Mouse (Mus musculus): ENCODE results near the gene Mcrip1. TPM values are rescaled to one million over a fixed set of nuclear protein-coding genes. Genes with fewer than 3 reads are reported as not detected.
A peak's percentile ranks its signal among the peaks of the same experiment; 100 is the strongest.

The Mcrip1 gene
- polyA plus RNA-seq, 1 experiment from 2014 or later, result 252 TPM

DNA sequence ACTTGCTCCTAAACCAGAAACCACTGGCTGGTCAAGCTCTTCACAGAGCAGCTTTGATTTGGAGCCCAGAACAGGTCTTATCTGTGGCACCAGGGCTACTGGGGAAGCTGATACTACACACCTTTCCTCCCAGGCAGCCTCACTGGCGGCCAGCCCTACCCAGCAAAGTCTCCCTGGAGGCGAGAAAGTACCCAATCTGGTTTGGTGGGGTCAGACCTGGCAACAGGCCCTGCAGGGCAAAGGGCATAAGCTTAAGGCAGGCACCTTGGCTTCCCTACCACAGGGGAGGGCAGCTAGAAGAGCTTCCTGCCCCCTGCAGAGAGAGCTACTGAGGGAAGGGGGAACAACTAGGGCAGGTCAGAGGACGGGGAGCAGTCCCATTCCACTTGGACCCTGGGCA, 49.2 kb downstream of the Mcrip1 start:
- H3K9me3 ChIP-seq (ENCODE audit: control insufficient read depth, low read length), result no peaks in the 10 kb centered on the region
- no peak overlapping the region for H3K4me3 ChIP-seq (ENCODE audit: low read depth, low read length)
- H3K36me3 ChIP-seq (ENCODE audit: control insufficient read depth, insufficient read depth, low read length), result peaks cover 18% of the 10 kb centered on the region; the same call in 1 of the 2 replicates
- ATAC-seq (ENCODE audit: insufficient number of reproducible peaks, low FRiP score, low TSS enrichment, low read depth) (no peak), DNase-seq (ENCODE audit: low spot score) (no peak)
- 24% methylated on average over 3 of the region's 3 CpGs for WGBS
- H3K4me2 ChIP-seq (ENCODE audit: low read depth, severe bottlenecking), result no peak overlapping the region
- H3K9ac ChIP-seq (ENCODE audit: low read length), result no peak overlapping the region
- H3K27me3 ChIP-seq (ENCODE audit: control insufficient read depth, insufficient read depth, low read length), result no peaks in the 10 kb centered on the region
- H3K4me1 ChIP-seq (ENCODE audit: control insufficient read depth, insufficient read depth, low read length), result no peaks in the 10 kb centered on the region
- H3K27ac ChIP-seq (replicated peaks; ENCODE audit: low read depth, low read length), result no peak overlapping the region

DNA sequence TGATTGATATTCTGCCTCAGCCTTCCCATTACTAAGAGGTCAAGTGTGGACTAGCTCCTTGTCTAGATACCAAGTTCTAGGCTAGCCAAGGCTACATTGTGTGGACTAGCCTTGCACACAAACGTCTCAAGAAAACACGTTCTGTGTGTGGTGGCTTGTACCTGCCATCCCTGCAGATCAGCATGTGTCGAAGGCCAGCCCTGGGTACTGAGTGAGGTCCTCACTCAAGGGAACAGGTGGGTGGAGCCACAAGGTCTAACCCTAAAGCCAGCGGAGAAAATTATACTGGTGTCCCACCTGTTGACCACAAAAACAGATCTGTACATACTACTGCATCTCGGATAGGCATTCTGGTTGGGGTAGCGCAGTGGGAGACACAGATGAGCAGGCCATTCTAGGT, 49.6 kb downstream of the Mcrip1 start:
- no peaks in the 10 kb centered on the region for H3K4me1 ChIP-seq (ENCODE audit: control insufficient read depth, insufficient read depth, low read length)
- no peak overlapping the region for H3K27ac ChIP-seq (replicated peaks; ENCODE audit: low read depth, low read length)
- WGBS, result 85% methylated on average over 6 of the region's 6 CpGs
- no peaks in the 10 kb centered on the region for H3K9me3 ChIP-seq (ENCODE audit: control insufficient read depth, low read length)
- H3K9ac ChIP-seq (ENCODE audit: low read length), result no peak overlapping the region
- H3K4me2 ChIP-seq (ENCODE audit: low read depth, severe bottlenecking), result no peak overlapping the region
- ATAC-seq (ENCODE audit: insufficient number of reproducible peaks, low FRiP score, low TSS enrichment, low read depth) (no peak), DNase-seq (ENCODE audit: low spot score) (no peak)
- H3K27me3 ChIP-seq (ENCODE audit: control insufficient read depth, insufficient read depth, low read length), result no peaks in the 10 kb centered on the region
- no peak overlapping the region for H3K4me3 ChIP-seq (ENCODE audit: low read depth, low read length)
- peaks cover 20% of the 10 kb centered on the region; the same call in 1 of the 2 replicates for H3K36me3 ChIP-seq (ENCODE audit: control insufficient read depth, insufficient read depth, low read length)

DNA sequence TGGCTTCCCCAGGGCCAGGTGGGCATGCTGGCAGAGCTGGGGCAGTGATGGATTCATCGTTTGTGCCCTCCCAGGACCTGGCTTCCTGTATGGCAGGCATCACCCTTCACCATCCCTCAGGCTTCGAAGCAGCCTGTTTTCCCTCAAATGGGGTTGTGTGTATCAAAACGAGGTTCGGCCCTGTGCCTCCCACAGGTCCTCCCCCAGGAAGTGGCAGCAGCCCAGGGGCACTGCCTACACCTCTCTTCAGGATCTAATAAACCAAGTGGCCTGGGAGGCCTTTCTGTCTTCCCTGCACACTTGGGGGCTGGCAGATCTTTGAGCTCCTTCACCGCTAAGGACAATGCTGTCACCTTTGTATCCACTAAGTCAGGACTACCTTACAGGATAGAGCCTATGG, 50.6 kb downstream of the Mcrip1 start:
- Histone ChIP-seq H3K27ac (replicated peaks; ENCODE audit: low read depth, low read length) (no peak overlapping the region), H3K9me3 (ENCODE audit: control insufficient read depth, low read length) (no peaks in the 10 kb centered on the region)

DNA sequence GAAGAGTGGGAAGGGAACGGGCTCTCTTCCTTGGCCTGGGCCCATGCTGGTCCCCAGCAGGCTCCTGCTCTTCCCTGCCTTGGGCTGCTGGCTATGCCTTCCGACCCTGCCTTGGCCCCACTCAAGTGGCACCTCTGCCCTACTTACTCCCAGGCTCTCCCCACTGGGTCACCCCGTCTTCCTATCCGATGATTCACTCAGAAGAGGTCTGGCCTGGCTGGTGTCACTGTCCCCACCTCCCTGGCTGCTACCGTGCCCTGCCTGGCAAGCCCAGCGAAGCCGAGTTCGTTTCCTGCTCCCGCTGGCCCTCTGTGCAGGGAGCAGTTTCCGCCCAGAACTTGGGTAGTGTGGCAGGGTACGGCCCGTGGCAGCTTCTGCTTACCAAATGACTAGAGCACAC, 51.3 kb downstream of the Mcrip1 start:
- H3K4me1 ChIP-seq (ENCODE audit: control insufficient read depth, insufficient read depth, low read length), result peaks cover 2% of the 10 kb centered on the region
- no peak overlapping the region for H3K4me2 ChIP-seq (ENCODE audit: low read depth, severe bottlenecking)
- no peak for DNase-seq (ENCODE audit: low spot score)
- H3K36me3 ChIP-seq (ENCODE audit: control insufficient read depth, insufficient read depth, low read length), result peaks cover 23% of the 10 kb centered on the region; the same call in 1 of the 2 replicates
- no peak overlapping the region for H3K27ac ChIP-seq (replicated peaks; ENCODE audit: low read depth, low read length)
- 95% methylated on average over 12 of the region's 12 CpGs for WGBS
- H3K27me3 ChIP-seq (ENCODE audit: control insufficient read depth, insufficient read depth, low read length), result no peaks in the 10 kb centered on the region
- no peak overlapping the region for H3K4me3 ChIP-seq (ENCODE audit: low read depth, low read length)
- ATAC-seq (ENCODE audit: insufficient number of reproducible peaks, low FRiP score, low TSS enrichment, low read depth), result no peak
- no peak overlapping the region for H3K9ac ChIP-seq (ENCODE audit: low read length)
- no peaks in the 10 kb centered on the region for H3K9me3 ChIP-seq (ENCODE audit: control insufficient read depth, low read length)

More for the DNA sequence above, 50.6 kb downstream of the Mcrip1 start:
- no peak for ATAC-seq (ENCODE audit: insufficient number of reproducible peaks, low FRiP score, low TSS enrichment, low read depth)
- no peak for DNase-seq (ENCODE audit: low spot score)
- no peak overlapping the region for H3K4me2 ChIP-seq (ENCODE audit: low read depth, severe bottlenecking)
- 86% methylated on average over 5 of the region's 5 CpGs for WGBS
- H3K4me1 ChIP-seq (ENCODE audit: control insufficient read depth, insufficient read depth, low read length), result no peaks in the 10 kb centered on the region
- H3K27me3 ChIP-seq (ENCODE audit: control insufficient read depth, insufficient read depth, low read length), result no peaks in the 10 kb centered on the region
- H3K4me3 ChIP-seq (ENCODE audit: low read depth, low read length), result no peak overlapping the region
- H3K36me3 ChIP-seq (ENCODE audit: control insufficient read depth, insufficient read depth, low read length), result peaks cover 23% of the 10 kb centered on the region; the same call in 1 of the 2 replicates
- H3K9ac ChIP-seq (ENCODE audit: low read length), result no peak overlapping the region

DNA sequence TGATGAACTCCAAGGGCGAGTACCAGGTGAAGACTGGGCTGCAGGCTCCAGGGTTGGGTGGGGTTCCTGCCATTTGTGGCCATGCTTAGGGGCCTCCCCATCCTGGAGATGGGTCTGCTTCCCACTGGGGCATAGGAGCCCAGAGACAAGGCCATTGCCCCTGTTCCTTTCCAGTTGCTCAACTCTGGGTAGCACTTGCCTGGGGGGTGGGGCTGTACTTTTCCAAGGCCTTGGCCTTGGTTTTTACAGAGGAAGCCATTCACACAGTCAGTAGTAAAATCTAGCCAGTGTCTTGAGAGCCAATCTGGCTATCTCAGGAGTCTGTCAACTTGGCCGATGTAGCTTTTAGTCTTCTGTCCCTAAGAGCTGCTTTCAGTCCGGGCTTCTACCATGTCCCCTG, 52.1 kb downstream of the Mcrip1 start:
- ATAC-seq (ENCODE audit: insufficient number of reproducible peaks, low FRiP score, low TSS enrichment, low read depth), result no peak
- peaks cover 7% of the 10 kb centered on the region for H3K4me1 ChIP-seq (ENCODE audit: control insufficient read depth, insufficient read depth, low read length)
- no peak overlapping the region for H3K4me2 ChIP-seq (ENCODE audit: low read depth, severe bottlenecking)
- H3K27ac ChIP-seq (replicated peaks; ENCODE audit: low read depth, low read length), result no peak overlapping the region
- no peak for DNase-seq (ENCODE audit: low spot score)
- H3K36me3 ChIP-seq (ENCODE audit: control insufficient read depth, insufficient read depth, low read length), result peaks cover 23% of the 10 kb centered on the region; the same call in 1 of the 2 replicates
- no peaks in the 10 kb centered on the region for H3K9me3 ChIP-seq (ENCODE audit: control insufficient read depth, low read length)
- no peak overlapping the region for H3K9ac ChIP-seq (ENCODE audit: low read length)
- 93% methylated on average over 3 of the region's 3 CpGs for WGBS
- no peak overlapping the region for H3K4me3 ChIP-seq (ENCODE audit: low read depth, low read length)
- H3K27me3 ChIP-seq (ENCODE audit: control insufficient read depth, insufficient read depth, low read length), result no peaks in the 10 kb centered on the region

DNA sequence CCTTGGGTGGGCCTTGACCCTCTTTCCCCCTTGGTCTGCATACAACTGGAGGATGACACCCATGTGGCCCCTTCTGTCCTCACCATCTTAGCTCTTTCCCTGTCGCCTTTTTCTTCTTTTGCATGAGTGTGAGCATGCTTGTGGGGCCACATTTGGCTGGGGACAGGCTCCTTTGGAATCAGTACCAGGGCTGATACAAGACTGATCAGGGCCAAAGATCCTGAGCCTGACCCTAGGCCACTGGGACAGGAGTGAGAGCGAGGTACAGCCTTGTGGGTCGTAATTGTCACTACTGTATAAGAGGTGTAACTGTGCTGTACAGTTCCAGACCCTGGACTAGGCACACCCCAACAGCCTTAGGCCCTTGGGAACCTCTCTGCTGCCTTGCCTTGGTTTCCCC, 55.6 kb downstream of the Mcrip1 start:
- no peak overlapping the region for H3K27ac ChIP-seq (replicated peaks; ENCODE audit: low read depth, low read length)
- H3K27me3 ChIP-seq (ENCODE audit: control insufficient read depth, insufficient read depth, low read length), result no peaks in the 10 kb centered on the region
- ATAC-seq (ENCODE audit: insufficient number of reproducible peaks, low FRiP score, low TSS enrichment, low read depth) (no peak), DNase-seq (ENCODE audit: low spot score) (no peak)
- no peak overlapping the region for H3K4me2 ChIP-seq (ENCODE audit: low read depth, severe bottlenecking)
- no peaks in the 10 kb centered on the region for H3K9me3 ChIP-seq (ENCODE audit: control insufficient read depth, low read length)
- H3K4me3 ChIP-seq (ENCODE audit: low read depth, low read length), result no peak overlapping the region
- peaks cover 20% of the 10 kb centered on the region for H3K4me1 ChIP-seq (ENCODE audit: control insufficient read depth, insufficient read depth, low read length)
- WGBS, result 85% methylated on average over 3 of the region's 3 CpGs
- no peak overlapping the region for H3K9ac ChIP-seq (ENCODE audit: low read length)
- H3K36me3 ChIP-seq (ENCODE audit: control insufficient read depth, insufficient read depth, low read length), result peaks cover 27% of the 10 kb centered on the region; the same call in 1 of the 2 replicates

DNA sequence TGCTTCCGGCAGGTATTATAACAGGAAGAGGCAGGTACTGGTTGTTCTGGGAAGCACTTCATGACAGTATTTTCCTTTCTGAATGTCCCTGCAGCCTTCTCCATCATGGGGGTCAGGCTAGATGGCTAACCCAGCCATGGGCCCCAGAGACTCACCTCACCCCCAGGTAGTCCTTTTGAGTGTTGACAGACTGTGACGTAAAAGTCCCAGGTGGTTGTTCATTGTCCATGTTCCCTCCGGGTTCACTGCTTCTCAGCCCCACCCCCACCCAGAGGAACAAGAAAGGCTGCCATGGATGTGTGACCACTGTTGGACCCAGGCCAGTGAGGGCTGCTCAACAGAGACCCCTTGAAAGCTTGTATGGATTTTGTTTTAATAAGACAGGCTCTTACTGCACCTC, 56.2 kb downstream of the Mcrip1 start:
- peaks cover 20% of the 10 kb centered on the region for H3K4me1 ChIP-seq (ENCODE audit: control insufficient read depth, insufficient read depth, low read length)
- H3K9ac ChIP-seq (ENCODE audit: low read length), result peak overlapping the region; percentile 81; the same call in 1 of the 2 replicates
- peaks cover 25% of the 10 kb centered on the region; the same call in 1 of the 2 replicates for H3K36me3 ChIP-seq (ENCODE audit: control insufficient read depth, insufficient read depth, low read length)
- peak overlapping the region; percentile 92 for H3K4me2 ChIP-seq (ENCODE audit: low read depth, severe bottlenecking)
- DNase-seq (ENCODE audit: low spot score) (no peak), ATAC-seq (ENCODE audit: insufficient number of reproducible peaks, low FRiP score, low TSS enrichment, low read depth) (no peak)
- H3K4me3 ChIP-seq (ENCODE audit: low read depth, low read length), result peak overlapping the region; percentile 96; the same call in 1 of the 2 replicates
- 64% methylated on average over 3 of the region's 3 CpGs for whole genome bisulfite sequencing
- no peaks in the 10 kb centered on the region for H3K9me3 ChIP-seq (ENCODE audit: control insufficient read depth, low read length)
- no peaks in the 10 kb centered on the region for H3K27me3 ChIP-seq (ENCODE audit: control insufficient read depth, insufficient read depth, low read length)
- no peak overlapping the region for H3K27ac ChIP-seq (replicated peaks; ENCODE audit: low read depth, low read length)

Other genes starting within 250 kb of the Mcrip1 start
- gene Actg1, start 201.2 kb downstream of the Mcrip1 start, polyA plus RNA-seq (2014; fragmentation: Nextera tagmentation; extraction: Ambion mirVana), result 2,996 and 3,123 TPM in 2 replicates
- 0.21 and 0.47 TPM in 2 replicates for gene Fscn2, start 188.2 kb downstream of the Mcrip1 start, polyA plus RNA-seq (2014; fragmentation: Nextera tagmentation; extraction: Ambion mirVana)
- 30.4 and 33.1 TPM in 2 replicates for gene Faap100, start 171.0 kb downstream of the Mcrip1 start, polyA plus RNA-seq (2014; fragmentation: Nextera tagmentation; extraction: Ambion mirVana)
- 47.1 and 51.1 TPM in 2 replicates for gene Nploc4, start 112.0 kb downstream of the Mcrip1 start, polyA plus RNA-seq (2014; fragmentation: Nextera tagmentation; extraction: Ambion mirVana)
- gene Tspan10, start 107.1 kb downstream of the Mcrip1 start, polyA plus RNA-seq (2014; fragmentation: Nextera tagmentation; extraction: Ambion mirVana), result not detected in 2 replicates
- gene Pde6g, start 96.2 kb downstream of the Mcrip1 start, polyA plus RNA-seq (2014; fragmentation: Nextera tagmentation; extraction: Ambion mirVana), result 0.19 TPM in 1 of 2 replicates, not detected in the other
- 11.5 and 11.9 TPM in 2 replicates for gene Oxld1, start 91.7 kb downstream of the Mcrip1 start, polyA plus RNA-seq (2014; fragmentation: Nextera tagmentation; extraction: Ambion mirVana)
- 32.6 and 36.4 TPM in 2 replicates for gene Ccdc137, start 91.6 kb downstream of the Mcrip1 start, polyA plus RNA-seq (2014; fragmentation: Nextera tagmentation; extraction: Ambion mirVana)
- 56.6 and 58.3 TPM in 2 replicates for gene Arl16, start 82.1 kb downstream of the Mcrip1 start, polyA plus RNA-seq (2014; fragmentation: Nextera tagmentation; extraction: Ambion mirVana)
- gene Mrpl12, start 65.1 kb downstream of the Mcrip1 start, polyA plus RNA-seq (2014; fragmentation: Nextera tagmentation; extraction: Ambion mirVana), result 166 and 177 TPM in 2 replicates
- 57.8 and 58.5 TPM in 2 replicates for gene Slc25a10, start 57.9 kb downstream of the Mcrip1 start, polyA plus RNA-seq (2014; fragmentation: Nextera tagmentation; extraction: Ambion mirVana)
- 0.71 and 1.8 TPM in 2 replicates for gene Gcgr, start 19.0 kb downstream of the Mcrip1 start, polyA plus RNA-seq (2014; fragmentation: Nextera tagmentation; extraction: Ambion mirVana)
- gene Ppp1r27, start 1.4 kb upstream of the Mcrip1 start, polyA plus RNA-seq (2014; fragmentation: Nextera tagmentation; extraction: Ambion mirVana), result 0.47 and 0.85 TPM in 2 replicates
- gene P4hb, start 23.5 kb upstream of the Mcrip1 start, polyA plus RNA-seq (2014; fragmentation: Nextera tagmentation; extraction: Ambion mirVana), result 640 and 656 TPM in 2 replicates
- 593 and 597 TPM in 2 replicates for gene Arhgdia, start 31.9 kb upstream of the Mcrip1 start, polyA plus RNA-seq (2014; fragmentation: Nextera tagmentation; extraction: Ambion mirVana)
- 810 and 850 TPM in 2 replicates for gene Alyref, start 48.6 kb upstream of the Mcrip1 start, polyA plus RNA-seq (2014; fragmentation: Nextera tagmentation; extraction: Ambion mirVana)
- gene Anapc11, start 48.7 kb upstream of the Mcrip1 start, polyA plus RNA-seq (2014; fragmentation: Nextera tagmentation; extraction: Ambion mirVana), result 214 and 223 TPM in 2 replicates
- gene Npb, start 58.8 kb upstream of the Mcrip1 start, polyA plus RNA-seq (2014; fragmentation: Nextera tagmentation; extraction: Ambion mirVana), result 1.4 TPM in 1 of 2 replicates, not detected in the other
- 105 and 111 TPM in 2 replicates for gene Pcyt2, start 68.2 kb upstream of the Mcrip1 start, polyA plus RNA-seq (2014; fragmentation: Nextera tagmentation; extraction: Ambion mirVana)
- gene Sirt7, start 75.5 kb upstream of the Mcrip1 start, polyA plus RNA-seq (2014; fragmentation: Nextera tagmentation; extraction: Ambion mirVana), result 24.6 TPM in 2 replicates
- 22.6 and 24.2 TPM in 2 replicates for gene Mafg, start 83.9 kb upstream of the Mcrip1 start, polyA plus RNA-seq (2014; fragmentation: Nextera tagmentation; extraction: Ambion mirVana)
- gene Pycr1, start 94.0 kb upstream of the Mcrip1 start, polyA plus RNA-seq (2014; fragmentation: Nextera tagmentation; extraction: Ambion mirVana), result 33.3 and 34.2 TPM in 2 replicates
- not detected in 2 replicates for gene Myadml2, start 98.4 kb upstream of the Mcrip1 start, polyA plus RNA-seq (2014; fragmentation: Nextera tagmentation; extraction: Ambion mirVana)
- 6.6 and 7.5 TPM in 2 replicates for gene Notum, start 111.4 kb upstream of the Mcrip1 start, polyA plus RNA-seq (2014; fragmentation: Nextera tagmentation; extraction: Ambion mirVana)
- gene Aspscr1, start 123.2 kb upstream of the Mcrip1 start, polyA plus RNA-seq (2014; fragmentation: Nextera tagmentation; extraction: Ambion mirVana), result 122 and 128 TPM in 2 replicates
- gene Cenpx, start 164.0 kb upstream of the Mcrip1 start, polyA plus RNA-seq (2014; fragmentation: Nextera tagmentation; extraction: Ambion mirVana), result 126 and 127 TPM in 2 replicates
- gene Lrrc45, start 164.2 kb upstream of the Mcrip1 start, polyA plus RNA-seq (2014; fragmentation: Nextera tagmentation; extraction: Ambion mirVana), result 44.3 and 47.8 TPM in 2 replicates
- 7.4 and 12.8 TPM in 2 replicates for gene Rac3, start 171.7 kb upstream of the Mcrip1 start, polyA plus RNA-seq (2014; fragmentation: Nextera tagmentation; extraction: Ambion mirVana)
- 12.4 and 16.5 TPM in 2 replicates for gene Dcxr, start 177.6 kb upstream of the Mcrip1 start, polyA plus RNA-seq (2014; fragmentation: Nextera tagmentation; extraction: Ambion mirVana)
- 6.7 and 7.4 TPM in 2 replicates for gene Cbr2, start 182.4 kb upstream of the Mcrip1 start, polyA plus RNA-seq (2014; fragmentation: Nextera tagmentation; extraction: Ambion mirVana)
- 11.2 and 13.4 TPM in 2 replicates for gene Hmga1b, start 213.1 kb upstream of the Mcrip1 start, polyA plus RNA-seq (2014; fragmentation: Nextera tagmentation; extraction: Ambion mirVana)
- gene Rfng, start 234.5 kb upstream of the Mcrip1 start, polyA plus RNA-seq (2014; fragmentation: Nextera tagmentation; extraction: Ambion mirVana), result 23.7 and 29.5 TPM in 2 replicates
- gene Gps1, start 234.5 kb upstream of the Mcrip1 start, polyA plus RNA-seq (2014; fragmentation: Nextera tagmentation; extraction: Ambion mirVana), result 266 and 275 TPM in 2 replicates
- 87.4 and 95.9 TPM in 2 replicates for gene Dus1l, start 246.7 kb upstream of the Mcrip1 start, polyA plus RNA-seq (2014; fragmentation: Nextera tagmentation; extraction: Ambion mirVana)